Mouse (Mus musculus): ENCODE data around the gene Mmp15.

Mmp15 gene

GRCm38 (mm10) chr8:95341721-95342120 lies 10.3 kb upstream of the Mmp15 start:
- DNase-seq (ENCODE audit: extremely low read depth, low read depth) = no peak

DNA sequence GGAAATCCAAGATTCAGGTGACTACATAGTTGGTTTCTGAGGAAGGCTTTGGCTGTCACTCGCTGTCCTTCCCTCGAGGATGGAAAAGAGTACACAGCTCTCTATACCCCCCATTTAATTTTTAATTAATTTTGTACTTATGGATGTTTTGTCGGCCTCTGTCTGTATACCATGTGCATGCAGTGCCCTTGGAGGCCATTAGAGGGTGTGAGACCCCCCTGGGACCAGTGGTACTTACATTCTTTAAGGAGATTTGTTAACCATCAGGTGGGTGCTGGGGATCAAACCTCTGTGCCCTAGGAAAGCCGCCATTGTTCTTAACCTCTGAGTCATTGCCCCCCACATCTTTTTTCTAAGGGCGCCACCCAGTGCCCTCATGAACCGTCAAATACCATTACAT lies 7.4 kb upstream of the Mmp15 start:
- no peak for DNase-seq (ENCODE audit: extremely low read depth, low read depth)

- no peak for DNase-seq (ENCODE audit: extremely low read depth, low read depth)
Measured at GRCm38 (mm10) chr8:95346643-95347545, 5.2 kb upstream of the Mmp15 start.

- no peak for DNase-seq (ENCODE audit: extremely low read depth, low read depth)
Measured at GRCm38 (mm10) chr8:95348356-95348755, 3.7 kb upstream of the Mmp15 start.

DNA sequence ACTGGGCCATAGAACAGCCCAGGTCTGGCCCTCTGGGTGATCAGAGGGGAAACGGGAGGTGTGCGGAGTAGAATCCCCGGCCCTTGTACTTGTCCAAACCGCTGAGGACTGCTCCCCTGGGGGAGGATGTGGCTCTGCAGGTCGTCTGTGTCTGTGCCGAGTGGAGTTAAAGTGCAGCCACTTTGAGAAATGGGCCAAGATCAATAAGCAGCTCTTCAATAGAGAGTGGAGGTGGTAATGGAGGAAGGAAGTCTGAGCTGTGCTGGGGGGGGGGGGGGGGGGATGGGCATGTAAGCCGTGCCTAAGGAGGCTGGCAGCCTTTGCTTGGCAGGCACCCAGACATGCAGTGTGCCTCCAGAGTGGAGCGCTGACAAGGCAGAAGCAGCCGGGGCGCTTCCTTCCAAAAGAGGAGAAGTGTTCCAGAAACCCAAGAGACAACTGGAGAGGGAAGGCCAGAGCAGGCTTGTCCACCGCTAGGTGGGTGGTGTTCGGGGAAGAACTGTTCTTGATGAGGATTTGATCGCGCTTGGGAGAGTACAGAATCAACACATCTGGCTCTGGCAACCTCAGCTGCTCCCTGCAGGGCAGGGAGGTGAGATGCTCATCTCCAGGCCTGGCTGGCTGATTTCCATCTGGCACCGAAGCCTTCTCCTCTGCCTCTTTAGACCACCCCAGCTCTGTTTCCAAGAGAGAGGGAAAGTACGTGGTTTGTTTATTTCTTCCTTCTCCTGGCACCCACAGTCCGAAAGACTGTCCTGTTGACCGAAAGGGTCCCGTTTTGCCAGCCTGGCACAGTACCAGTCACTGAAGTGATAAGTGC lies 3.0 kb upstream of the Mmp15 start:
- DNase-seq (ENCODE audit: extremely low read depth, low read depth) = no peak

- no peak for DNase-seq (ENCODE audit: extremely low read depth, low read depth)
Measured at GRCm38 (mm10) chr8:95351461-95351860, 607 bp upstream of the Mmp15 start.

DNA sequence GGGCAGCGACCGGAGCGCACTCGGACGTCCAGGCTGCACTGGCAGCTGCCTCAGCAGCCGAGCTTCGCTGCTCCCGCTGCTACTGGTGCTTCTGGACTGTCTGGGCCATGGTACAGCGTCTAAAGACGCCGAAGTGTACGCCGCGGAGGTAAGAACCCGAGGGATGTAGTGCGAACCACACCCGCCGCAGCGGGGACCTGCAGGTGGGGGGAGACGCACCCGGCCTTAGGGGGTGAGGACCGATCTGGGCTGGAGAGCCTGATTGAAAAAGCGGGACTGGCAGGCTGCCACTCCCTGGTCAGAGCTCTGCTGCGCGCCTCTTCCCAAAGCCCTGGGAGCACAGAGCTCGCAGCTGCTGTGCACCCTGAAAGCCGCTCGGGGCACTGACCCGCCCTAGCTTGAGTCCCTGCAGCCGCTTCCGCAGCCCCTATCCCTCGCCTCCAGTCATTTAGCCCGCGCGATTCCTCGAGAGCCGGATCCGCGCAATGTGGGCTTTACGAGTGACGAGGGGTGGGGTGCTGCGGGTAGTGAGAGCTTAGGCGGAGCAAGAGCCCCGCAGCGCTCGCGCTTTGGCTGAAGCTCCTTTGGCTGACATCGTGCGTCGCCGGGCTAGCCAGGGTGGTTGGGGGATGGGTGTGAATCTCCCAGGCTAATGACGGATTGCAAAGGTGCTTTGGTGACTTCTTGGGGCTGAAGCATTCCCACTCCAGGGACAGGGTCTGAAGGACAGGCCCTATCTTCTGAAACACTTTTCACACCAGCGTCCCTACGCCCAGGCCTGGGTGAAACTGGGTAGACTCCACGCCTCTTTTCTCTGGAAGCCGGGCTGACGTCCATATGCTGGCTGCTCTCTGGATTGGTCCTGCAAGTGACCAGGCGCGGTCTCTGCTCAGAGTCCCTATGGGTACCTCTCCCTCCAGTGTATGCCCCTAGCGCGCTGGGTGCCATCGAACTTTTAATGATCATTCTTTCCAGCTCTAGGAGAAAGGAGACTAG lies 1.1 kb downstream of the Mmp15 start:
- no peak for DNase-seq (ENCODE audit: extremely low read depth, low read depth)

GRCm38 (mm10) chr8:95354606-95355005 lies 2.5 kb downstream of the Mmp15 start:
- no peak for DNase-seq (ENCODE audit: extremely low read depth, low read depth)

- DNase-seq (ENCODE audit: extremely low read depth, low read depth) = no peak
Measured at GRCm38 (mm10) chr8:95358550-95359411, 6.7 kb downstream of the Mmp15 start.

DNA sequence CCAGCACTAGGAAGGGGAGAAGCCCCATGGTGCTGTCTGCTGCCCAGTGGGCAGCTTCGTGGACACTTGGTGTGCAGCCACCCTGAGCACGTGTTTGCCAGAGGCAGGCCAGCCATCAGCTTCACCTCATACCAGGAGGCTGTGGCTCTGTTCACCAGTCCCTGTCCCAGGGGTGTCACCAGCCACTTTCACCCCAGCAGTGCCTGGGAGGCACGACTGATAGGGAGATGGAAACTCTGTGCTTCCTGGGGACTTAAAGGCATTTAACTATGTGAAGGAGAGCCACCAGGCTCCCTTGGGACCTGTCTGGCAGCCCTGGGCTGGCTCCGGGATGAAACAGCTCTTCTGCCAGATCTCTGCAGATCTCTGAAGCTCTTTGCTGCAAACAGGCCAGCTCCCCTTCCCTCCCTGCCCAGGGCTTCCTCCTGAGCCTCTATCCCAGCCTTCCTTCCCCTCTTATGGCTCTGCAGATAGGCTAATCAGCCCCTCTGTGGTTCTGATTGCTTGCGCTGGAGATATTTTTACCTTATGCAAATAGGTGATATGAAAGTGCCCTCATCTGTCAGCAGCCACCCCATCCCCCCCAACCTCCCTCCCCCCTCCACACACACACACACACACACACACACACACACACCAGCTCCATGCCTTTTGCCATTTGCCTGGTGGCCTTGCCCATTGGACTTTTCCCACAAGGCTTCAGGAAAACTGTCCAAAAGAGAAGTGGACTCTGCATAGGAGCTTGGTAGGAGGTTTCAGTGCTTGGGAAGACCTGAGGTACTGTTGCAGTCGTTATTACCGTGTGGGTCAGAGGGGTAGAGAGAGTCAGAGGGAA lies 8.3 kb downstream of the Mmp15 start:
- no peak for DNase-seq (ENCODE audit: extremely low read depth, low read depth)

DNA sequence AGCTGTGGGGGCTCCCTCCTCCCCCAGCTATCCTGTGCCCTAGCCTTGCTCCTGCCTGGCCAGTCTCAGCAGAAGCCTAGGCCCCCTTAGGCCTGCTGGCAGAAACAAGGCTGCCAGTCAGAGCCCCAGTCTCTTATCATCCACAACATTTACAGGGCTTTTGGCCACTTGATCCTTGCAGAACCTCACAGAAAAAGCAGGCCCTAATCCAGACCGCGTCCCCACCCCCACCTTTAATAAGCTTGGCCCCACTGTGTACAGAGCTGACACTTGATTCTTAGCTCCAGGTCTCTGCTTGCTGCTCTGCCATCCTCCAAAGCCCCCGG lies 8.9 kb downstream of the Mmp15 start:
- no peak for DNase-seq (ENCODE audit: extremely low read depth, low read depth)

- no peak for DNase-seq (ENCODE audit: extremely low read depth, low read depth)
Measured at GRCm38 (mm10) chr8:95362272-95362671, 10.2 kb downstream of the Mmp15 start.

DNA sequence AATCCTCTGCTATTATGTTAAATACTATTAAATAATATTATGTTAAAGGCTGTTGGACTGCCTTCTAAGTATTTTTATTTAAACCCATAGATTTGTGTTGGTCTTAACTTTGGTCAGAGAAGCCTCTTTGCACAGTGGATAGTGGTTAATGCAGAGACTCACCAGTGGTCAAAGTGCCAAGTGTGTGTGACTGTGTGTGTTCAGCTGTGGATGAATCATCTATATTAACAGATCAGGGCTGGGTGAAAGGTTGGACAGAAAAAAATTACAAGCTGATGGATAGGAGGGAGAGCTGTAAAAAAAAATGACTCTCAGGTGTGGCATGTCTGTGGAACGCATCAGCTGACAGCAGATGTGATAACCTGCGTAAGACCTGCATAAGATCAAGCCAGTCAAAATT lies 11.8 kb downstream of the Mmp15 start:
- no peak for DNase-seq (ENCODE audit: extremely low read depth, low read depth)

- DNase-seq (ENCODE audit: extremely low read depth, low read depth) = no peak
Measured at GRCm38 (mm10) chr8:95369581-95370326, 17.7 kb downstream of the Mmp15 start.

DNA sequence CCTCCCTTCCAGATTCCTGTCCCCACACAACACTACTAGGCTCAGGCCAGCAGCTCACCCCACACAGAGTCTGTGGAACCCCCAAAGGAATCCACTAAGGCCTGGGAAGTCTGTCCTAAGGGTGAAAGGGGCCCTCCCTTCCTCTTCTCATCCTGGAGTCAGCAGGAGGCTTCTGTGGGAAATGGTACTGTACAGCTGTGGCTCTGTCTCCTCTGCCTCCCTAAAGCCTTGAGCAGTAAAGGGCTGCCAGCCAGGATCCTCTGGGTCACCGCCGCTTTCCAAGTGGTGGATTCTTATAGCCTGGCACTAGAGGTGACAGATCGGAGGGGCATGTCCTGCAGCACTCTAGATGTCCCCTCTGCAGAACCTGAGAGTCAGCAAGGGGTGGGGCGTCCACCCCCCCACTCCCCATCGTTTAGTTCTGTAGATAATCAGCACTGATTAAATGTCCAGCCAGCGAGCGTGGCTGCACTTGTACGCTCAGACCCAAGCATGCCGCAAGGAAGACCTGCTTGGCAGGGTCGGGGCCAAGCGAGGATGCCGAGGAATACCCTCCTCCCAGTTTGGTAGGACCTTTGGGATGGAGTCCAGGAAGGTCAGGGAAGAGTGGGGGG lies 21.4 kb downstream of the Mmp15 start:
- DNase-seq (ENCODE audit: extremely low read depth, low read depth) = no peak

GRCm38 (mm10) chr8:95374429-95374828 lies 22.4 kb downstream of the Mmp15 start:
- DNase-seq (ENCODE audit: extremely low read depth, low read depth) = no peak

GRCm38 (mm10) chr8:95375374-95375930 lies 23.4 kb downstream of the Mmp15 start:
- no peak for DNase-seq (ENCODE audit: extremely low read depth, low read depth)
